Mouse (Mus musculus) midbrain, embryonic 14.5 days (tissue): ENCODE results near the gene Zfp933. TPM values are rescaled to one million over a fixed set of nuclear protein-coding genes. Genes with fewer than 3 reads are reported as not detected.

Experiments
- ATAC-seq: fragments of 200-750 bp; cut with Nextera tagmentation; 2 replicates; pipeline ENCODE4 v1.8.0; 2017; ENCODE audit warnings: moderate number of reproducible peaks, moderate library complexity; ENCODE audit not compliant: low FRiP score, low TSS enrichment
- DNase-seq: peaks from one replicate; pipeline ENCODE4 v3.0.0-alpha.2; 2015
- H3K27ac ChIP-seq: fragments of 300-500 bp; sonication (generic); replicated peaks from 2 replicates; pipeline ENCODE4 v1.5.1; 2014; ENCODE audit warnings: mild to moderate bottlenecking, low read depth, low read length, moderate library complexity
- H3K27me3 ChIP-seq: fragments of 300-500 bp; sonication (generic); 2 replicates; pipeline ENCODE4 v1.6.1; 2014; ENCODE audit warnings: low read length, control low read depth, mixed read lengths; ENCODE audit not compliant: control insufficient read depth, insufficient read depth
- H3K36me3 ChIP-seq: fragments of 300-500 bp; sonication (generic); 2 replicates; pipeline ENCODE4 v1.6.1; 2014; ENCODE audit warnings: low read length, control low read depth; ENCODE audit not compliant: control insufficient read depth, insufficient read depth
- H3K4me1 ChIP-seq: fragments of 300-500 bp; sonication (generic); 2 replicates; pipeline ENCODE4 v1.6.1; 2014; ENCODE audit warnings: mild to moderate bottlenecking, antibody characterized with exemption, low read length, control low read depth; ENCODE audit not compliant: control insufficient read depth, insufficient read depth
- H3K4me2 ChIP-seq: fragments of 300-500 bp; sonication (generic); 2 replicates; pipeline ENCODE4 v1.6.1; 2014; ENCODE audit warnings: mild to moderate bottlenecking, low read length, moderate library complexity
- H3K4me3 ChIP-seq: fragments of 300-500 bp; sonication (generic); replicated peaks from 2 replicates; pipeline ENCODE4 v1.5.1; 2014; ENCODE audit warnings: low read depth, low read length
- H3K9ac ChIP-seq: fragments of 300-500 bp; sonication (generic); replicated peaks from 2 replicates; pipeline ENCODE4 v1.6.1; 2014; ENCODE audit warnings: mild to moderate bottlenecking, low read length, moderate library complexity
- H3K9me3 ChIP-seq: fragments of 300-500 bp; sonication (generic); 2 replicates; pipeline ENCODE4 v1.6.1; 2016; ENCODE audit warnings: low read length, control low read depth, mixed read lengths; ENCODE audit not compliant: control insufficient read depth
- WGBS: fragments of 180-500 bp; shearing (Covaris S2); extraction: QIAGEN DNeasy Blood & Tissue Kit; methylation state at CpG from one replicate; pipeline ENCODE4 v1.1.7; 2014; 5-methylcytosine and 5-hydroxymethylcytosine counted together
- polyA plus RNA-seq: library from polyadenylated mRNA; unstranded; fragments of >200 nt; fragmentation: Nextera tagmentation; extraction: Ambion mirVana; gene quantifications from 2 replicates; pipeline ENCODE4 v1.2.1, GENCODE M21; 2014

The Zfp933 gene
- polyA plus RNA-seq, 1 experiment from 2014 or later, result 8.7 TPM

DNA sequence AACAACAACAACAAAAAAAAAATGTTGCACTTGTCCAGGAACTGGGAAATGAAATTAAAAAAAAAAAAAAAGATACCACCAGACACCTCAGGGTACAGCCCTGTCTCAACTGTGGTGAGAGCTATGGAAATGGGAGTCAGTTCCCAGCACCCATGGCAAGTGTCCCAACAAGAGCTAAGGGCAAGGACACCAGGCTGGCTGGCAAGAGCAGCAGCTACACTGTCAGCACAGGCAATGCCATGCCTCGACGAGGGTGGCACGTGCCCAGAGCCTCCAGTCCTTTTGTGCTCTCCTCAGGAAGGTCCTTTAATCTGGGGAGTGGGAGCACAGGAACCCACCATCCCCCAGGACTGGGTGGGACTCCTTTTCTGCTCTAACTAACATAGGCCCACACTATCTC is 36.0 kb upstream of the Zfp933 start:
- Histone ChIP-seq H3K9ac (no peak overlapping the region), H3K36me3 (peaks cover 95% of the 10 kb centered on the region), H3K9me3 (no peaks in the 10 kb centered on the region), H3K27me3 (no peaks in the 10 kb centered on the region), H3K4me2 (no peak overlapping the region), H3K27ac (no peak overlapping the region), H3K4me1 (no peaks in the 10 kb centered on the region), H3K4me3 (no peak overlapping the region)
- WGBS, result 96% methylated on average over 3 of the region's 3 CpGs
- no peak for ATAC-seq
- no peak for DNase-seq

DNA sequence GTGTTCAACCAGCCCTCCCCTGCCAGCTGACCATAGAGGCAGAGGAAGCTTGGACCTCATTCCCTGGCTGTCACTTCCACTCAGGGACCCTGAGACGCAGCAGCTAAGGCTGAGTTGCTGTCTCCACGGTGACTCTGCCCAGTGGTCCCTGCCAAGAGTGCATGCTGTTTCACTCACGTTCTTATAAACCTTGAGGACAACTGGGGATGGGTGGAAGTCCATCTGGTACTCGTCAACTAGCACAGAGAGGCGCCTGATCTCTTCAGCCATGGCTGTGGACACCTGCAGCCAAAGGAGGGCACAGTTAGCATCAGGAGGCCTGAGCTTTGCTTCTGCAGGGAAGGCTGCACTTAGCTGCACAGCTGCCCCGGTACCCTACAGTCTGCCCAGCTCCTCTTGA is 34.9 kb upstream of the Zfp933 start:
- Histone ChIP-seq H3K36me3 (peaks cover 95% of the 10 kb centered on the region), H3K27ac (no peak overlapping the region), H3K4me1 (no peaks in the 10 kb centered on the region), H3K9ac (no peak overlapping the region), H3K9me3 (no peaks in the 10 kb centered on the region), H3K27me3 (no peaks in the 10 kb centered on the region), H3K4me3 (no peak overlapping the region), H3K4me2 (no peak overlapping the region)
- WGBS, result 89% methylated on average over 6 of the region's 6 CpGs
- DNase-seq, result no peak
- ATAC-seq, result no peak

DNA sequence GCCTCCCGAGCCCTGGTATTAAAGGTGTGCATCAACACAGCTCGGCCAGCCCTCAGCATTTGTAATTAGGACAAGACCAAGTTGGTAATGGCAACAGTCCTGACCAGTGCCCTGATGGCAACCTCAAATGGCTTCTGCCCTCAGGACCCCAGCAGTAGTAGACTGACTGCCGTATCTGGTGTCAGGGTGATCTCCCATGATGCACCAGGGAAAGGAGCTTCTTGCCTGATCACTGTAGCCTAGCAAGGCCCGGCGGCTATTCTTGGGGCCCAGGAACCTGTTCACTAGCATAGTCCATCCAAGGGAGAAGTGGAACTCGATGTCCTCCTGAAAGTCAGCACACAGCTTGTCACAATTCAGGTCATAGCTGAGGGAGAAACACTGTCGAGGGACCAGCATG is 33.6 kb upstream of the Zfp933 start:
- 98% methylated on average over 7 of the region's 7 CpGs for WGBS
- no peaks in the 10 kb centered on the region for H3K9me3 ChIP-seq
- no peak for ATAC-seq
- no peak for DNase-seq
- no peak overlapping the region for H3K27ac ChIP-seq
- no peak overlapping the region for H3K9ac ChIP-seq
- H3K4me2 ChIP-seq, result no peak overlapping the region
- no peaks in the 10 kb centered on the region for H3K4me1 ChIP-seq
- H3K27me3 ChIP-seq, result no peaks in the 10 kb centered on the region
- H3K36me3 ChIP-seq, result peaks cover 92% of the 10 kb centered on the region
- no peak overlapping the region for H3K4me3 ChIP-seq

DNA sequence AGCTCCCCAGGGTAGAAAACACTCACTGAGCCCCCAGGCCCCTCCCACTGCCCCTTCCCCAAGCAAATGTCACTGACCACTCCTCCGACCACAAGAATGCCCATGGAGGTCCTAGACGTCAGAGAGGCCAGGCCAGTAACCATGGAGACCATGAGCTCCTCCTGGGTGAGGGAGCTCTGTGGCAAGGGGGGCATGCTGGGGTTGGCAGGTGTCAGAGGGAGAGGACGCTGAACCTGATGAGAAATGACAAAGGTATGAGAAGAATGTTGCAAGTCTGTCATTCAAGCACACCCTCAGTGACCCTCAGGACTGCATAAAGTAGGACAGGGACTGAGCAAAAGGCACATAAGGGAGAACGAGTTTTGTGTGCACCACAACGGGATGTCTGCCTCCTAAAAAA is 31.7 kb upstream of the Zfp933 start:
- Histone ChIP-seq H3K9me3 (no peaks in the 10 kb centered on the region), H3K4me2 (no peak overlapping the region), H3K27me3 (no peaks in the 10 kb centered on the region), H3K27ac (no peak overlapping the region), H3K4me1 (no peaks in the 10 kb centered on the region), H3K36me3 (peaks cover 92% of the 10 kb centered on the region), H3K9ac (no peak overlapping the region), H3K4me3 (no peak overlapping the region)
- no peak for DNase-seq
- WGBS, result 60% methylated on average over 5 of the region's 5 CpGs
- ATAC-seq, result no peak

DNA sequence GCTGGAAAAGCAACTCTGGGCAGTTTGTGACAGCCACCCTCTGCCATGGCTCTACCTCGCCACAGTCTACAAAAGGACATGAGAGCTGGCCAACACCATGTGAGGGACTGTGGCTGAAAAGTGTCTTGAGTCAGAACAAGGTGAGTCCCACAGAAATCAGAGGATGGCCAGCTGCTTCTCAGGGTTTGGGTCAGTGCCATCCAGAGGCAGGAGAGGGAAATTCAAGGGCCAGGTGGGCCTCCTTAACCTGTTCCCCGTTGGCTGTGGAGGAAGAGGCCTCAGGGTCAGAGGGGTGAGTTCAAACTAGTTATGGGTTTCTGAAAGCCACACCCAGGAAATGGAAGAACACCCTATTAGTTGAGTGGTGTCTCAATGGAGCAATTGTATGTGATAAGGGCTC is 31.3 kb upstream of the Zfp933 start:
- no peaks in the 10 kb centered on the region for H3K27me3 ChIP-seq
- ATAC-seq, result no peak; the same call in 1 of the 2 replicates
- no peak overlapping the region for H3K4me3 ChIP-seq
- H3K9me3 ChIP-seq, result no peaks in the 10 kb centered on the region
- peaks cover 92% of the 10 kb centered on the region for H3K36me3 ChIP-seq
- H3K4me1 ChIP-seq, result no peaks in the 10 kb centered on the region
- DNase-seq, result no peak
- 81% methylated on average over 2 of the region's 2 CpGs for WGBS
- H3K27ac ChIP-seq, result no peak overlapping the region
- H3K4me2 ChIP-seq, result no peak overlapping the region
- no peak overlapping the region for H3K9ac ChIP-seq

DNA sequence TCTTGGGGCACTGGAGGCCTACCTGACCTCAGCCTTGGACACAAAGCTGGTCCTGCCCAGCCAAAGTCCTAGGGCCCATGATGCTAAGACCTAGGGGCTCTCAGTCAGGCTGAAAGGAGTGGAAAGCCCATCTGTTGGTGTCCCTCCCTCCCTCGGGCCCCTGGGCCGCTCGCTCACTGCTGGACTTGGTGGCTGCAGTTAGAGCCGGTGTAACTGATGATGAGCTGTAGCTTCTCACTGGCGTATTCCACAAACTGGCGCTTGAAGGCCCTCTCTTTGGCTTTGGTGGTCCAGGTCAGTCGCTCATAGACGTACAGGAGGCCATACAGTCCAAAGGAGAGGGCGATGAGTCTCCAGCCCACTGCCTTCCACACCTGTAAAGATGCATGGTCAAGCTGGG is 30.4 kb upstream of the Zfp933 start:
- ATAC-seq (no peak), DNase-seq (no peak)
- no peaks in the 10 kb centered on the region for H3K4me1 ChIP-seq
- 97% methylated on average over 9 of the region's 9 CpGs for WGBS
- H3K4me3 ChIP-seq, result no peak overlapping the region
- H3K9me3 ChIP-seq, result no peaks in the 10 kb centered on the region
- no peak overlapping the region for H3K4me2 ChIP-seq
- H3K27me3 ChIP-seq, result no peaks in the 10 kb centered on the region
- H3K9ac ChIP-seq, result no peak overlapping the region
- H3K36me3 ChIP-seq, result peaks cover 92% of the 10 kb centered on the region
- H3K27ac ChIP-seq, result no peak overlapping the region

DNA sequence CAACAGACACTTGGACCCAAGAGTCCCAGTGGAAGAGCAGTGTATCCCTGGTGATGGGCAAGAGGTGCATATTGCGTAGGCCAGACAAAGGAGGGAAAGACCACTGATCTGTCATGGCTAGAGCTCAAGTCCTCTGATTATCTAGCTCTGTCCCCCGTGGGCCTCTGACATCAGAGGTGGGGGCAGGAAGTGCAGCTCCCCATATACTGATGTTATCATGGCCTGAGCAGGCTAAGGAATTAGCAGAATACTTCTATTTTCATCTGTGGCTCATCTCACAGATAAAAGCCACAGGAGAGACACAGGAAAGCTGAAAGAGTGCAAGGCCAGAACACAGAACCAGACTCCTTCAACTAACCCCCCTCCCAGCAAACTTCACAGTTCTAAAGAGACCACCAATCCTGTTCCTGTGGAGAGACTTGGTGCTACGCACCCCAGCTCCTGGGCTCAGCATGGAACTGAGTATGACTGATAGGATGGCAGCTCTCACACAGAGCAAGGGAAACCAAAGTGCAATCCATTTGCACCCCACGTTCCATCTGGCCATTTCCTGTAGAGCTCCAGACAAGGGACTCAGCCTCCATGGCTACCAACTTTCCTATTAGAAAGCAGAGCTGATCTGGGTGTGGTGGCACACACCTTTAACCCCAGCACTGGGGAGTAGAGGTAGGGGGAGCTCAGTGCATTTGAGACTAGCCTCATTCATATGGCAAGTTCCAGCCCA is 27.8 kb upstream of the Zfp933 start:
- Histone ChIP-seq H3K4me3 (no peak overlapping the region), H3K9ac (no peak overlapping the region), H3K4me1 (no peaks in the 10 kb centered on the region), H3K27me3 (no peaks in the 10 kb centered on the region), H3K4me2 (no peak overlapping the region), H3K9me3 (no peaks in the 10 kb centered on the region), H3K27ac (no peak overlapping the region), H3K36me3 (peaks cover 82% of the 10 kb centered on the region)
- ATAC-seq (no peak), DNase-seq (no peak)
- 90% methylated on average over 4 of the region's 4 CpGs for WGBS

DNA sequence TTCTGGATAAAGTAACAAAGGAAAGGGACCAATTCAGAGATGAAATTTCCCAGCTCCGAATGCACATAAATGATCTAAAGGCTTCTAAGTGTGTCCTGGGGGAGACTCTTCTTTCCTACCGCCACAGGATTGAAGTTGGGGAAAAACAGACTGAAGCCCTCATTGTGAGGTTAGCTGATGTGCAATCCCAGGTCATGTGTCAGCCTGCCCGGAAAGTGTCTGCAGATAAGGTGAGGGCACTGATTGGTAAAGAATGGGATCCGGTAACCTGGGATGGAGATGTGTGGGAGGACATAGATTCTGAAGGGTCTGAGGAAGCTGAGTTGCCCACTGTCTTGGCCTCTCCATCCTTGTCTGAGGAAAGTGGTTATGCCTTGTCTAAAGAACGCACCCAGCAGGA is 21.1 kb upstream of the Zfp933 start:
- Histone ChIP-seq H3K9me3 (no peaks in the 10 kb centered on the region), H3K4me2 (peak overlapping the region; percentile 84), H3K27me3 (no peaks in the 10 kb centered on the region), H3K4me3 (peak overlapping the region; percentile 78), H3K27ac (no peak overlapping the region), H3K9ac (peak overlapping the region; percentile 42; the same call in 1 of the 2 replicates), H3K36me3 (peaks cover 32% of the 10 kb centered on the region), H3K4me1 (peaks cover 18% of the 10 kb centered on the region)
- ATAC-seq, result no peak
- DNase-seq, result no peak
- 18% methylated on average over 5 of the region's 5 CpGs for WGBS

DNA sequence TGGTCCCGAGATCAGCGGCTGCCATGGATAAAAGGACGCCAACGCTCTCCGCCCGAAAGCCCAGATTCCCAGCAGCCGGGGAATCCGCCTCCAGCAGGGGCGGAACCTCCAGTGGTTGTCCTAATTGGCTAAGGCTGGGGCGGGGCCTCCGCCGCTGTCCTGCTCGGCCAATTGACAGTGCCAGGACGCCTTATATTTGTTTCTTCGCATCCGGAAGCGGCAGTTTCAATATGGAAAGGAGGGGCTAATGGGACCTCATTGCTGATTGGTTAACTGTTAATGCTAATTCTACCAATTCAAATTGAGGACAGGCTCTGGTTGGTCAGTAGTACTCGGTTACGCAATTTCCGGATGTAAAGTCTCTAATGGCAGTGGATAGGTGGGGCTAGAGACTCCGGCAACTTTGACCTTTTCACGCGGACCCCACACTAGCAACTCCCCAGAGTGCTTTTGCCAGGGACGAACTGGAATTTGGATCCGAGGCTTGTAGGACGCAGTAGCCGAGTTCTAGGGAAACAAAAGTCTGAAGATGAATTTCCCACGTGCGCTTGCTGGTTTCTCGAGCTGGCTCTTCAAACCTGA is 20.4 kb upstream of the Zfp933 start, which contains the start of the genes Miip and Fv1:
Gene Miip (minus strand): TSS at position 367 of the 582 bp plus-strand sequence.
Gene Fv1 (plus strand): TSS at position 530 of the 582 bp plus-strand sequence.
- ATAC-seq, result peak; percentile 98
- peaks cover 18% of the 10 kb centered on the region for H3K4me1 ChIP-seq
- peak within 1 kb of the TSS; percentile 74 for H3K27ac ChIP-seq
- H3K27me3 ChIP-seq, result no peaks in the 10 kb centered on the region
- H3K36me3 ChIP-seq, result peaks cover 30% of the 10 kb centered on the region
- peak; percentile 97 for DNase-seq
- H3K4me3 ChIP-seq, result peak within 1 kb of the TSS; percentile 78
- H3K9me3 ChIP-seq, result no peaks in the 10 kb centered on the region
- peak within 1 kb of the TSS; percentile 77 for H3K9ac ChIP-seq
- peak within 1 kb of the TSS; percentile 84 for H3K4me2 ChIP-seq
- WGBS, result under 1% methylated on average over 30 of the region's 30 CpGs
